Mouse (Mus musculus) brain, adult 2 months (tissue): Measurements from ENCODE around the gene Map7d1.

Experiments
- DNase-seq: peaks from one replicate; pipeline ENCODE4 v3.0.0; 2011; ENCODE audit warnings: low read depth, low spot score

Map7d1 gene

GRCm38 (mm10) chr4:126202303-126203181 is 53.6 kb downstream of the Map7d1 start, which contains the start of gene Thrap3:
Thrap3 (minus strand) TSS chr4:126202760.
- peak; percentile 99 for DNase-seq

- peak; percentile 21 for DNase-seq
Measured at GRCm38 (mm10) chr4:126201514-126202302, 54.4 kb downstream of the Map7d1 start.

- DNase-seq, result no peak
Measured at GRCm38 (mm10) chr4:126200656-126201055, 55.5 kb downstream of the Map7d1 start.

GRCm38 (mm10) chr4:126200036-126200435 is 56.1 kb downstream of the Map7d1 start:
- no peak for DNase-seq

GRCm38 (mm10) chr4:126199556-126199955 is 56.6 kb downstream of the Map7d1 start:
- no peak for DNase-seq

GRCm38 (mm10) chr4:126197485-126197884 is 58.7 kb downstream of the Map7d1 start:
- DNase-seq, result no peak

GRCm38 (mm10) chr4:126194916-126195315 is 61.2 kb downstream of the Map7d1 start:
- no peak for DNase-seq

- no peak for DNase-seq
Measured at GRCm38 (mm10) chr4:126194216-126194615, 61.9 kb downstream of the Map7d1 start.

- no peak for DNase-seq
Measured at GRCm38 (mm10) chr4:126190636-126191035, 65.5 kb downstream of the Map7d1 start.

GRCm38 (mm10) chr4:126187096-126187495 is 69.0 kb downstream of the Map7d1 start:
- DNase-seq, result no peak

GRCm38 (mm10) chr4:126183034-126183433 is 73.1 kb downstream of the Map7d1 start:
- DNase-seq, result no peak
